Mouse (Mus musculus) spleen, adult 12 weeks (tissue): Measurements from ENCODE around the gene Rasgef1b.

Source experiments
- DNase-seq: peaks from one replicate; pipeline ENCODE4 v3.0.0; 2022; ENCODE audit warnings: low spot score

The Rasgef1b gene

DNA sequence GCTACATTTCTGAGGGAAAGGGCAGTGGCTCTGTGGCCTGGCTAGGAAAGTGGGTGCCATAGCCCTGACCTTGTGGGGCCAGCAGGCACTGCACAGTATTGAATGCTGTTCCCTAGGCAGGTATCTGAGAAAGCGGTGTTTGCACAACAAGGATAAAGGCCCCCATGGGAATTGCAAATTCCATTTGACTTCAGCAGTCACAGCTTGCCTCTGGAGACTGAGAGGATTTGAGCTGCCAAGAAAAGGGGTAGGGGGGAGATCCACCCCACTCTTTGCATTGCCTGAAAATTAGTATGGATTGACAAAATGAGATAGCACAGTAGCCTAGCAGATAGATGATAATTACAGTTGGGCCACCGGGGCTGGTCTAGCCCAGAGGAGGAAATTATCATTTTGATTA, 326.1 kb downstream of the Rasgef1b start:
- DNase-seq = no peak

DNA sequence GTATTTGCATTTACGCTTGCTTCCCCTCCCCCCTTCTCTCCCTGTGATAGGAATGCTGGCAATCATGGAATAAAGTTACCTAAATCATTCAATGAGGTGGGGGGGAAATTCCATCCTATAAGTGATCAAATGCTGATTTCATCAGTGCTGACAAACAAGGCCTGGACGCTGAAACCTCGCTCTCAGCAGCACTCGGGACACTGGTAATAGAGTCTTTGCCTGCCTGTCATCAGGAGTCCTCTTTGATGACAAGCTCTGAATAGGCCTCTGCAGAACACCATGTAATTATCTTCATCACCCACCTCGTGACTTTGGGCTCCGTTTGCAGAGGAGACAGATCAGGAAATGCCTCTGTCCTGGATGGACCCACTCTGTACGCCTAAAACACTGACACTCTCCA, 326.6 kb downstream of the Rasgef1b start:
- DNase-seq = no peak

- no peak for DNase-seq
Observed at GRCm38 (mm10) chr5:99399855-99400626, 328.8 kb downstream of the Rasgef1b start.

GRCm38 (mm10) chr5:99398472-99399070, 330.3 kb downstream of the Rasgef1b start:
- no peak for DNase-seq

GRCm38 (mm10) chr5:99394578-99394977, 334.3 kb downstream of the Rasgef1b start:
- DNase-seq = no peak

- DNase-seq = no peak
Observed at GRCm38 (mm10) chr5:99391525-99391924, 337.3 kb downstream of the Rasgef1b start.

DNA sequence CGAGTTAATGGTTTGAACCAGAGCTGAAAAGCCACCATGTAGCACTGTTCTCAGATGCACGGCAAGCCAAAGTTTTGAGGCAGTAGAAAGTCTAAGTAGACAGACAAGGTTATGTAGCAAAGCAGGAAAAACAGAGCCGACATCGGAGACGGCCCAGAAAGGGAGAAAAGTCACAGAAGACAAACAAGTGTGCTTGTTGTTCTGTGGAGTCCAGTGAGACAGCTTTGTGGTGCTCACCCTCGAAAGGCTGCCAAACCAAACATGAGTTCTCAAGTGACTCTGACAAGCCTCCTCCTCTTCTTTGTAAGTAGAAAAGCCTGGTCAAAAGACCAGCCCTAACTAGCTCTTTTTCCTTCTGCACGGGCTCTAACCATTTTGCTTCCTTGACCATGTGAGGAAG, 338.1 kb downstream of the Rasgef1b start:
- no peak for DNase-seq

- no peak for DNase-seq
Observed at GRCm38 (mm10) chr5:99390314-99390713, 338.6 kb downstream of the Rasgef1b start.

DNA sequence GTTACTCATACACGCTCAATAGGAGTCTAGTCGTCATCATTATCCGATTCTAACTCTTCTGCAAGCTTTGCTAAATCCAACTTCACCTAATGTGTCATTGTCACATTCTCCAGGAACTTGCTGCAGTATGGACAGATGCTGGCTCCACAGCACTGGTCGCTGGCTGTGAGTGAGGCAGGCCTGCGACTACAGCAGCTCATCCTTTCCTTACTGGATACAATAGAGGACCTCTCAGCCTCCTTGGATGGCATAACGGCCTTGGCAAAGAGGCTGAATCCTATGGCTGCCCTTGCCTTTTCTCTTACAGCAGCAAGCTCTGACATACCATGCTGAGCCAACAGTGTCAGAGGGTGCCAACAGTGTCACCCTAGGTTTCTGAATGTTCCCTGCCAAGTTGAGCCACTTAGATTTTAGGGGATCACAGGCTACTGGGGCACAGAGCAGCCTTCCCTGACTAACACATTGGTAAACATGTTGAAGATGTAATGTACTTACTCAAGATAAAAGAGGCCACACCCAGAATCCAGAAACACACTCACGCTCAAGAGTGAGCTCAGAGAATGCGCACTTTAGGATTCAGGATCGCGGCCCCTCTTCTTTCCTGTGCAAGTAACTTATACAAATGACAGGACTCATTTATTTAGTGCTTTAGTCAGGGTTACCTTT, 340.1 kb downstream of the Rasgef1b start:
- no peak for DNase-seq

DNA sequence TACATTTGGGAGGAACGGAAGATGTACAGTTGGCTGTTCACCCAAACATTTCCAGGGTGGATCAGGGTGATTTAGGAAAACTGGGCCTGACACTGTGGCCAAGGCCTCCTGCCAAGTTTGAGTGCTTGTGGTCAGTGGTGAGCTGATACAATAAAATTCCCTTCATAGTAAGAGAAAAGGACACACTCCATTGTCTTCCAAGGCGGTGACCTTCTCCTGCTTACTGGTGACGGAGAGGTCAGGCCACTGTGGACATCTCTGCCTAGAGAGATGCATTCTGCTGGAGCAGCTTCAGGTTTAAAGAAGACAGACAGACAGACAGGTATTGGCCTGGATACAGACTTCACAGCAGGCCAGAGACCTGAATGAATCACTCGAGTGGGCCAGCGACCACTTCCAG, 340.7 kb downstream of the Rasgef1b start:
- no peak for DNase-seq

- no peak for DNase-seq
Observed at GRCm38 (mm10) chr5:99387185-99387981, 341.5 kb downstream of the Rasgef1b start.

DNA sequence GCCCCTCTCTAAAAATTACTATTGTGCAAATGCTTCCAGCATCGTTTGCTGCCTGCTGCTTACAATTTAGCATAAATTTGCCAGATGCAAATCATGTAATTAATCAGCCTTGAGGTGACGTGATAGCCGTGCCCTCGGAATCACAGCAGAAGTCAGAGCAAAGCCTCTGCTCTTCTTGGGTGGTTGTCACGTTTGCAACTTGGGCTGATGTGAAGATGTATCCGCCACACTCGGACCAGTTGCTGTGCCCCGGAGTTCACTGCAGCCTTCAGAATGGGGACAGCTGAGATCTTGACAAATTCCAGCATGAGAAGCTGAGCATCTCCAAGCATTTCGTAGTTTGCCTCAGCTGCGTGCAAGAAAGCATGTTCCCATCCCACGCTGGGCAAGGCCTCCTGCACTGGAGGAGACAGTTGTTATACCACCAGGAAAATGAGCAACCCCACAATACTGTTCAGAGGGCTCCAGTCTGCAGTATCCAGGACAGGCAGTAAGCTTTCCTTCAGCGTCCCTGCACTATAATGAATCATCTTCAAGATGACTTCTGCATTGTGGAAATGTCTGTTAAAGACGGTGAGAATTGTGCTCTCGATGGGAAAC, 342.5 kb downstream of the Rasgef1b start:
- DNase-seq = no peak

DNA sequence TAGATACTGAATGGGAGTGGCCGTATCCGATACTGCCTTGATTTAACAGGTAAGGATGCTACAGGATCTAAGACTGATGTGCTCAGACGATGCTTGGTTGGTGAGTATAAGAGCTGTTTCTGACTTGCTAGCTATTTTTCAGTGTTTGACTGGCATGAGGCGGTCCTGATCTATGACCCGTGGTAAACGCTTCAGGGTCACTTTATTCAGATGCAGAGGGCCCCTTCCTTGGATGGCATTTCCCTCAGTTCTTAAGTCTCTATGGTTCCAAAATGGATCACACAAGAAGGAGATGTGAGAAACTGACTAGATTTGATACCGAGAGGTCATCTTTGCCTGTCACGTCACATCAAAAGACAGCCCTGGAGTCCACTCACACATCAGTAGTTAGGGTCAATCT, 343.1 kb downstream of the Rasgef1b start:
- no peak for DNase-seq

GRCm38 (mm10) chr5:99385090-99385489, 343.8 kb downstream of the Rasgef1b start:
- DNase-seq = no peak

GRCm38 (mm10) chr5:99383783-99384281, 345.0 kb downstream of the Rasgef1b start:
- no peak for DNase-seq

DNA sequence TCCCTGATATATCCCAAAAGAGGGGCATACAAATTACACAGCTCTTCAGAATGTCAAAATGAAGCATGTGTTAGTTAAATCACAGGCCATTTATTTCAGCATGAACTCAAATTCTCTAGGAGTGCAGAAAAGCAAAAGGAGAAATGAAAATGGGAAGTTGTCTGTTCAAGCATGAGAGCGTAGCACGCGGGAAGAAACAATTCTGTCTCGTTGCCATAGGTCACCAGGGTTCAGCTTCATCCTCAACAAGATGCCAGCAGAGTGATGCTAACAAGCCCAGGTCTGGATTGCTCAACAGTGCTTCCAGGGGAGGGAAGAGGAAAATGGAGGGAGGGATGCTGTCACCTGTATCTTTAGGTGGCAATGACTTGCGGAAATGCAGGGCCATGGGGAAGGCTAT, 346.1 kb downstream of the Rasgef1b start:
- no peak for DNase-seq

GRCm38 (mm10) chr5:99381639-99382038, 347.2 kb downstream of the Rasgef1b start:
- DNase-seq = no peak

DNA sequence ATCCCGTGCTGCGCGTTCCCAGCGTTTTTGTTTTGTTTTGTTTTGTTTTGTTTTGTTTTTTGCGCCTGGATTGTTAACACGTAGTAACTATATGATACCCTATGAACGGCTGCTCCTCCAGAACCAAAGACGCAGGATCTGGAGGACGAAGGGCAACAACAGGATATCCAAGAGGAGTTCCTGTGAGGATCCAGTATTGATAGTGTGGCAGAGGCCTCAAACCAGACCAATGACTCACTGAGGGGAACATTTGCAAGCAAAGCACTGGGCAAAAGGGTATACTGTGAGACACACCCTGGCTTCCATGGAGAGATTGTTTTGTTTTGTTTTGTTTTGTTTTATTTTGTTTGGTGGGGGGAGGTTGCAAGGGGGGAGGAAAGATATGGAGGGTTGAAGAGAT, 348.0 kb downstream of the Rasgef1b start:
- no peak for DNase-seq

- DNase-seq = no peak
Observed at GRCm38 (mm10) chr5:99380166-99380565, 348.7 kb downstream of the Rasgef1b start.

DNA sequence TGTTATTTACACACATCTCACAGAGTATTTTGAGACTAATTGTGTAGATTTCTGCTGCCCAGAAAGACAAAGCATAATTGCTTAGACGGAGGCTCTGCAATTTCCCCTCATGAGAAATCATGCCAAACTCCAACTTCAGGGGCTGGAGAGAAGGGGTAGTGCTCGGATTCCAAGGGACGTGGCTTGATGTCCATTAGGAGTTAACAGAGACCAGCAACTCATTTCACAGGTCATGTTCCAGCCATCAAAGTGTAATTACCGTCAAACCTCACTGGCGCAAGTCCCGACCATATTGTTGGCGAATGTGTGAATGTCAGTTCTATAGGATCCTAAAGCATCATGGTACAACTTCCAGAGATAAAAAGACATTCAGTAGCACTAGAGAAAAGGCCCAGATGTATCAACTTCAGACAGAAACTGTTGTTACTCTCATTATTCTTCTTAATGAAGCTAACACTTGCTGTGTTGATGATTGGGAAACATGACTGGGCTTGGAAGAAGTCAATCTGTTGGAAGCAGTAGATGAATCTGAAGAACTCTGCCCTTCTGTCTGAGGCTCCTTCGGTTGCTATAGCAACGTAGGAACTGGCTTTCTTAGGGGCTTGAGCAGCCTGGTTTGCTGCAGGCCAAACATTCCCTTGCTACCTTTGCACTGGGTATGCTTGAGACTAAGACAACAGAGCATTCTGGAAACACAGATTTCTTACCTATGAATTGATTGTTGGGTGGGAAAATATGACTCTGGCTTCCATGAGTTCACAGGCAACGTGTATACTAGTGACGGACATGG, 350.2 kb downstream of the Rasgef1b start:
- DNase-seq = no peak

- no peak for DNase-seq
Observed at GRCm38 (mm10) chr5:99375725-99376124, 353.1 kb downstream of the Rasgef1b start.
